Mouse (Mus musculus) spleen, adult 2 months (tissue): Measurements from ENCODE around the gene Ccr7.

Experiments used
- CTCF ChIP-seq: fragments of 200-500 bp; IDR thresholded peaks from 2 replicates; pipeline ENCODE4 v1.5.1; 2011; ENCODE audit warnings: mild to moderate bottlenecking, inconsistent platforms; ENCODE audit not compliant: insufficient read depth, insufficient read length, insufficient replicate concordance; ENCODE audit errors: extremely low read depth
- POLR2A ChIP-seq: fragments of 200-500 bp; IDR thresholded peaks from 2 replicates; pipeline ENCODE4 v1.6.1; 2011; ENCODE audit warnings: low read depth, low read length, inconsistent platforms

DNA sequence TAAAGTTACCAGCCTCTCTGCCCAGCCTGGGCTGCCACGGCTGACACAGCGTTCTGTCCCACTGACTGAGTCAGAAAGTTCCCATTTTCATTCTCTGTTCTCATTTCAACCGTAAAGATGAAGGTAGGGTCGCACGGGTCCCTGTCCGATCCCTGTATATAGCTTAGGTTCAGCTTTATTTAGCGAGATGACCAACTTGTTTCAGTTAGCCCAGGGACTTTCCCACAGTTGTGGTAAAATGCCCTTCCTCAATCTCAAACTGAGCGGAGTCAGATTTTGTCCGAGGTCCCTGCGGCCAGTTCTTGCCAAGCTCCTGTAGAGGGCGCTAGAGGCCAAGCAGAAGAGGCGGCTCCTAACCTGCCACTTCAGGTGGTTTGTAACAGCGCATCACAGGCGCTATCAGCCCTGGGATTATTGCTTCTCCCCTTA is 34.3 kb upstream of the Ccr7 start:
- TF ChIP-seq POLR2A (no peak), CTCF (peak; percentile 90)
